Mouse (Mus musculus): Measurements from ENCODE around the gene Lin7b.
"Not testable (repeated sequence)": the region's sequence is repeated elsewhere in the genome, so short reads cannot be mapped to it uniquely, and the experiment has no call there.

The Lin7b gene

DNA sequence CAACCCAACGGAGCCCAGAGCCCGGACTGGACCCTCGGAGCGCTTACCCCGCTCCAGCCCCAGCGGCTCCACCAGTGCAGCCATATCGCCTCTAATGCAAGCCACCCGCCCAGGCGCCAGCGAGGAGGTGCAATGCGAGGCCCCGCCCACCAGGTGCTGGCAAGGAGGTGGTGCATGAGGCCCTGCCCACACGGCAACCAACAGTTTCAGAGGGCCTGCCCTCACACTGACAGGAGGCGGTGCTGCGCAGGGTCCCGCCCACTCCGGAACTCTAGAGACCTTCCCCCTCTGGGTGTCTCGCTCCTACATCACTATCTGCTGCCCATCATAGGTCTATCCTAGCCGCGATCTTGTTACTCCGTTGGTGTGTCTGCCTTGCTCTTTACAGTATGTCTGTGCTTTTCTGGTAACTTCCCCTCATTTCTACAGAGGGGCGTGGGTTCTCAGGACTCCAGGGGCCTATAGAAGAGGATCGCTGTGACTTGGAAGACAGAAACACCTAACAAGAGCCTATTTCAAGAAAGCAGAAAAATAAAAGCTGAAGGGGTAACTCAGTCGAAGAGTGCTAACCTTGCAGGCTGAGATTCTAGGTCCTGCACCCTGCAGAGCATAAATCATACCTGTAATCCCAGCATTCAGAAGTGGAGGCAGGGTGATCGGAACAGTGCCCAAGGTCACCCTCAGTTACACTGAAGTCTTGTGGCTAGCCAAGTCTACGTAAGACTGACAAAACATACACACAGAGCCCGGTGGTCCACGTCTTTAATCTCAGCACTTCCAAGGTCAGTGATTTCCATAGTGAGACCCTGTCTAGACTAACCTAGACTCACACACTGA is at the start of gene Lin7b:
Gene Lin7b, minus strand, starts transcription at position 109 of the 837 bp plus-strand sequence.
- no peak for DNase-seq (ENCODE audit: extremely low read depth, low read depth, low spot score)

DNA sequence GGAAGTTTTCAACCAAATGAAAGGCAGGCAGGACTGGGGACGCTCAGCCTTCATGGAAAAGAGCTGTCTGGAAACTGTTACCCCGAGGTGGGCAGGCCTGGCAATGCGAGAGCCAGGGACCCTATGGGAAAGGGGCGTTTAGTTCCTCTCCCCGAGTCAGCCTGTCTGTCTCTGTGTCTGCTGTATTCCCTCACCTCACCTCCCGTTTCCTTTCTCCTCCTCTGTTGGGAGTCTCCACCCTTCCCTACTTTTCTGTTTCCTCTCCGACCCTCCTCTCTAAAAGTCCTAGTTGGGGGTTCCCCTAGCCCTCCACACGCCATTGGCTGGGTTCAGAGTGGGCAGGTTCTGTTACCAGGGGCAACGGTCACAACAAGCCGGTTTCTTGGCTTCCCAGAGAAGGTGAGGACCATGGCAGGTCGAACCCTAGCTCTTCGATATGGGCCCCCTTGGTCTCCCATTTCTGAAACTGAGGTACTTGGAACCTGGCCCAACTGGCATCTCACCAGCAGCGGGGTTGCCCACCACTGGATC is 47.6 kb upstream of the Lin7b start:
- no peak for DNase-seq (ENCODE audit: extremely low read depth, low read depth, low spot score)

DNA sequence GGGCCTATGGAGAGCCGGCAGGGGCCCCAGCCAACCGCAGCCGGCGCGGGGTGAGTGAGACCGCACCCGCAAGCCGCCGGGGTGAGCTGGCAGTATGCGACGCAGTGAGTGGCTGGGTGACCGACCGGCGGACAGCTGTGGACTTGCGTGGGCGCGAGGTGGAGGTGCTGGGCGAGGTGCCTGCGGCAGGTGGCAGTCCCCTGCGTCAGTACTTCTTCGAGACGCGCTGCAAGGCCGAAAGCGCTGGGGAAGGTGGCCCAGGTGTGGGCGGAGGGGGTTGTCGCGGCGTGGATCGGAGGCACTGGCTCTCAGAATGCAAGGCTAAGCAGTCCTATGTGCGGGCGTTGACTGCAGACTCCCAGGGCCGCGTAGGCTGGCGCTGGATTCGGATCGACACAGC is 45.3 kb upstream of the Lin7b start:
- no peak for DNase-seq (ENCODE audit: extremely low read depth, low read depth, low spot score)

GRCm38 (mm10) chr7:45414740-45415224 is 44.4 kb upstream of the Lin7b start:
- DNase-seq (ENCODE audit: extremely low read depth, low read depth, low spot score), result no peak

DNA sequence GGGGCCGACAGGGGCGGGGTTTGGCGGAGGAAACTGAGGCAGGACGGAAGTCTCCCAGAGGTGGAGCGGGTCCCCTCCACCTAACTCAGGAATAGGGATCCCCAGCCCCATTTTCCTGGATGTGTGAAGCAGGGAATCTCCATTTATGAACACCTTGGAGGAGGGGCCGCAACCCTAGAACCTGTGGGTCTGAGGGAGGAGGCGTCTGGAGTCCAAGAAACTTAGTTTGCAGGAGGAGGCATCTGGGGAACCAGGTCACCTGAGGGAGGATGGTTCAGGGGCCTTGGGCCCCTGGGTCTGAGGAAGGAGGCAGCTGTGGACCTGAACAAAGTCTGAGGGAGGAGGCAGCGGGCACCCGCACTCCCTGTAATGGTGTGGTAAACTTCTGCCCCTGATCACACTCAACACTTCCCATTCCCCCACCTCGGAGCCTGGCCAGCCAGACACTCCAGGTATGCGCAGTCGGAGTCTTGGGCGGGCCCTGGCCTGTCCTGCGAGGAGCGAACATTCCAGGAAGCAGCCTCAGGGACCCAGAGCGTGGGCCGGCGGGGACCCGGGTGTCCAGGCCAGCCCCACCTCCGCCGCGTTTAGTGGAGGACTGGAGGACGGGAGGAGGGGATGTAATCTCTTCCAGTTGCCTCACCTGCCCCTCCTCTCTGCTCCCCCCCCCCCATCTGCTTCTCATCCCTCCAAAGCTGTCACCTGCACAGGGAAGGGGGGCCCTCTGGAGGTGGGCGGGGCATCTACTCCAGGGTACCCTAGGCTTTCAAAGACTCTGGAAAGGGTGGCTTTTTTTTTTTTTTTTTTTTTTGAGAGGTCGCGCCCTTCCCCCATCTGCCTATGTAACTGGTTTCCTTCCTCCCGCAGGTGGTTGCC is 43.7 kb upstream of the Lin7b start:
- no peak for DNase-seq (ENCODE audit: extremely low read depth, low read depth, low spot score)

GRCm38 (mm10) chr7:45413113-45413863 is 42.9 kb upstream of the Lin7b start, which contains the start of gene Ntf5:
TSS of gene Ntf5 (plus strand) at chr7:45413695.
- no peak for DNase-seq (ENCODE audit: extremely low read depth, low read depth, low spot score)

GRCm38 (mm10) chr7:45412421-45412820 is 42.0 kb upstream of the Lin7b start:
- no peak for DNase-seq (ENCODE audit: extremely low read depth, low read depth, low spot score)

DNA sequence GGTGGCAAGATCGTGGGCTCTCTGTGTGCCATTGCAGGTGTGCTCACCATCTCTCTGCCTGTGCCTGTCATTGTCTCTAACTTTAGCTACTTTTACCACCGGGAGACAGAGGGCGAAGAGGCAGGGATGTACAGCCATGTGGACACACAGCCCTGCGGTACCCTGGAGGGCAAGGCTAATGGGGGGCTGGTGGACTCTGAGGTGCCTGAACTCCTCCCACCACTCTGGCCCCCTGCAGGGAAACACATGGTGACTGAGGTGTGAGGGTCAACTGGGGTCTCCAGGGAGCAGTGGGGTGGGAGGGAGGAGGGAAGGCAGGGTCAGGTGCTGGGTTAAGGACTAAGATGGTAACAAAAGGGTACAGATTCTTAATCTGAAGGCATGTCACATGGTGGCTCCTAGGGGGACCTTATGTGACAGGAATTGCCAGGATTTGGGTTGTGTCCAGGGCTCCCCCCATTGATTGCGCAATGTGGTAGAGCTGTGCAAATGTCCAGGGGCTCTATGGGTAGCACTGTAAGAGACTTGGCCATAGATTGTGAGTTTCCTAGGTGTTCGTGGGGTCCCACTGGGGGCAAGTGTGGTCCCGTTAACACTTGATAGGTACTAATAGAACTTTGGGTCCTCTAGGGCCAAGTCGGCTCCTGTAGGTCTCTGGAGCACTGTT is 39.2 kb upstream of the Lin7b start:
- no peak for DNase-seq (ENCODE audit: extremely low read depth, low read depth, low spot score)

GRCm38 (mm10) chr7:45408949-45409348 is 38.6 kb upstream of the Lin7b start:
- DNase-seq (ENCODE audit: extremely low read depth, low read depth, low spot score), result no peak

GRCm38 (mm10) chr7:45408351-45408750 is 38.0 kb upstream of the Lin7b start:
- DNase-seq (ENCODE audit: extremely low read depth, low read depth, low spot score), result no peak

- DNase-seq (ENCODE audit: extremely low read depth, low read depth, low spot score), result no peak
Observed at GRCm38 (mm10) chr7:45407836-45408235, 37.5 kb upstream of the Lin7b start.

GRCm38 (mm10) chr7:45406157-45407156 is 36.1 kb upstream of the Lin7b start:
- no peak for DNase-seq (ENCODE audit: extremely low read depth, low read depth, low spot score)

GRCm38 (mm10) chr7:45405091-45406075 is 35.0 kb upstream of the Lin7b start, which contains the start of gene Kcna7:
TSS of gene Kcna7 (plus strand) at chr7:45405653.
- no peak for DNase-seq (ENCODE audit: extremely low read depth, low read depth, low spot score)

DNA sequence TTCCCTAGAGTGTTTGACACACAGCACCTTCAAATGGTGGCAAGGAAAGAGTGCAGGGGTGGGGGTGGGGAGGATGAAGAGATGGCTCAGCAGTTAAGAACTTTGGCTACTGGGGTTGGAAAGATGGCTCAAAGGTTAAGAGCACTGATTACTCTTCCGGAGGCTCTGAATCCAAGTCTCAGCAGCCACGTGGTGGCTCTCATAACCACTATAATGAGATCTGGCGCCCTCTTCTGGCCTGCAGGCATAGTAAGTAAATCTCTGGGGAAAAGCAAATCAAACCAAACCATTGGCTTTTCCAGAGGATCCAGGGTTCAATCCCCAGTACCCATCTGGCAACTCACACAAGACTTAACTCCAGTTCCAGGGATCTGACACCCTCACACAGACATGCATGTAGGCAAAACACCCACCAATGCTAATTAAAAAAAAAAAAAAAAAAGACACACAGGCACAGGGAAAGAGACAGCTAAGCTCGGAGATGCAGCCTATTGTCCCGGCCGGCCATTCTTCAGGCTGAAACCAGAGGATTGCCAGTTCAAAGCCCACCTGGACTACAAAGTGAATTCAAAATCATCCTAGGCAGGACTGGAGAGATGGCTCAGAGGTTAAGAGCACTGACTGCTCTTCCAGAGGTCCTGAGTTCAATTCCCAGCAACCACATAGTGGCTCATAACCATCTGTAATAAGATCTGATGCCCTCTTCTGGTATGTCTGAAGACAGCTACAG is 33.3 kb upstream of the Lin7b start:
- DNase-seq (ENCODE audit: extremely low read depth, low read depth, low spot score), result no peak

GRCm38 (mm10) chr7:45401521-45402085 is 31.2 kb upstream of the Lin7b start:
- no peak for DNase-seq (ENCODE audit: extremely low read depth, low read depth, low spot score)

DNA sequence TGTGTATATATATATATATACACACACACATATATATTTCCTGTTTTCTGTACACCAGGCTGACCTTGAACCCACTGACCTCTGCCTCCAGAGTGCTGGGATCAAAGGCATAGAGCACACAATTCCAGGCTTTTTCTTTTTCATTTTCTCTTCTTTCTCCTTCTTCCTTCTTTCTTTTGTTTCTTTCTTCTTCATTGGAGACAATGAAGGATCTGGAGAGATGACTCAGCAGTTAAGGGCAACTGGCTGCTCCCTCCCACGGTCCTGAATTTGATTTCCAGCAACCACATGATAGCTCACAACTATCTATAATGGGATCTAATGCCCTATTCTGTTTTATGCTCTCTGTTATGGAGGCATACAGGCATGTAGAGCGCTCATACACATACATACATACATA is 26.4 kb upstream of the Lin7b start:
- DNase-seq (ENCODE audit: extremely low read depth, low read depth, low spot score), result no peak

DNA sequence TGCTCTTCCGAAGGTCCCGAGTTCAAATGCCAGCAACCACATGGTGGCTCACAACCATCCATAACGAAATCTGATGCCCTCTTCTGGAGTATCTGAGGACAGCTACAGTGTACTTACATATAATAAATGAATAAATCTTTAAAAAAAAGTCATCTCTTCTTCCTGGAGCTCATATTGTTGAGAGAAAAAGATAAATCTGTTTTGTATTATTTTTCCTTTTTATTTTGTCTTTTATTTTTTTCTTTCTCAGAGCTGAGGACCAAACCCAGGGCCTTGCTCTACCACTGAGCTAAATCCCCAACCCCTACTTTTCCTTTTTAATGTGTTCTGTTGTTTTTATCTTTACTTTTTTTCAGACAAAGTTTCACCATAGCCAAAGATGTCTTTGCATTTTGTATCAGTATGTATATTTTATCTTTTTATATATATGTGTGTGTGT is 26.0 kb upstream of the Lin7b start:
- DNase-seq (ENCODE audit: extremely low read depth, low read depth, low spot score), result not testable (repeated sequence)

Measured in fat pad, adult 2 months (tissue).